Mouse (Mus musculus): ENCODE results near the gene Disp1. TPM values are rescaled to one million over a fixed set of nuclear protein-coding genes. Genes with fewer than 3 reads are reported as not detected.

Disp1 gene
- polyA plus RNA-seq, 1 experiment from 2014 or later: 7.6 TPM

GRCm38 (mm10) chr1:183163512-183164189, 57.7 kb downstream of the Disp1 start:
- ATAC-seq: no peak
- H3K27ac ChIP-seq (ENCODE audit: low read length): no peak overlapping the region
- H3K4me3 ChIP-seq (ENCODE audit: low read depth, low read length): no peak overlapping the region
- H3K36me3 ChIP-seq (ENCODE audit: control insufficient read depth, insufficient read depth, low read length): no peaks in the 10 kb centered on the region
- H3K4me1 ChIP-seq (ENCODE audit: control insufficient read depth, insufficient read depth, low read length): no peaks in the 10 kb centered on the region
- 94% methylated on average over 5 of the region's 5 CpGs for WGBS
- H3K27me3 ChIP-seq (ENCODE audit: control insufficient read depth, insufficient read depth, low read depth, low read length): no peaks in the 10 kb centered on the region
- no peak overlapping the region for H3K4me2 ChIP-seq (ENCODE audit: low read length)
- no peak overlapping the region for H3K9ac ChIP-seq (ENCODE audit: low read depth, low read length)
- H3K9me3 ChIP-seq (replicated peaks; ENCODE audit: control insufficient read depth, low read length, poor library complexity, severe bottlenecking): no peaks in the 10 kb centered on the region; the same call in 1 of the 2 replicates

GRCm38 (mm10) chr1:183161057-183161456, 60.3 kb downstream of the Disp1 start:
- Histone ChIP-seq H3K36me3 (ENCODE audit: control insufficient read depth, insufficient read depth, low read length) (no peaks in the 10 kb centered on the region), H3K9ac (ENCODE audit: low read depth, low read length) (no peak overlapping the region), H3K9me3 (replicated peaks; ENCODE audit: control insufficient read depth, low read length, poor library complexity, severe bottlenecking) (no peaks in the 10 kb centered on the region; the same call in 1 of the 2 replicates), H3K4me3 (ENCODE audit: low read depth, low read length) (no peak overlapping the region), H3K27me3 (ENCODE audit: control insufficient read depth, insufficient read depth, low read depth, low read length) (no peaks in the 10 kb centered on the region), H3K4me1 (ENCODE audit: control insufficient read depth, insufficient read depth, low read length) (no peaks in the 10 kb centered on the region), H3K4me2 (ENCODE audit: low read length) (no peak overlapping the region), H3K27ac (ENCODE audit: low read length) (no peak overlapping the region)
- 75% methylated on average over 11 of the region's 11 CpGs for WGBS
- ATAC-seq: no peak

- Histone ChIP-seq H3K27me3 (ENCODE audit: control insufficient read depth, insufficient read depth, low read depth, low read length) (no peaks in the 10 kb centered on the region), H3K4me1 (ENCODE audit: control insufficient read depth, insufficient read depth, low read length) (no peaks in the 10 kb centered on the region), H3K27ac (ENCODE audit: low read length) (no peak overlapping the region), H3K4me3 (ENCODE audit: low read depth, low read length) (no peak overlapping the region), H3K9ac (ENCODE audit: low read depth, low read length) (no peak overlapping the region), H3K9me3 (replicated peaks; ENCODE audit: control insufficient read depth, low read length, poor library complexity, severe bottlenecking) (no peaks in the 10 kb centered on the region), H3K36me3 (ENCODE audit: control insufficient read depth, insufficient read depth, low read length) (no peaks in the 10 kb centered on the region), H3K4me2 (ENCODE audit: low read length) (no peak overlapping the region)
- no peak for ATAC-seq
- WGBS: 89% methylated on average over 6 of the region's 6 CpGs
Measured at GRCm38 (mm10) chr1:183160188-183160587, 61.1 kb downstream of the Disp1 start.

- WGBS: 62% methylated on average over 7 of the region's 7 CpGs
- ATAC-seq: no peak
- no peaks in the 10 kb centered on the region for H3K36me3 ChIP-seq (ENCODE audit: control insufficient read depth, insufficient read depth, low read length)
- no peaks in the 10 kb centered on the region for H3K27me3 ChIP-seq (ENCODE audit: control insufficient read depth, insufficient read depth, low read depth, low read length)
- no peak overlapping the region for H3K9ac ChIP-seq (ENCODE audit: low read depth, low read length)
- H3K4me3 ChIP-seq (ENCODE audit: low read depth, low read length): no peak overlapping the region
- no peaks in the 10 kb centered on the region for H3K9me3 ChIP-seq (replicated peaks; ENCODE audit: control insufficient read depth, low read length, poor library complexity, severe bottlenecking)
- no peak overlapping the region for H3K4me2 ChIP-seq (ENCODE audit: low read length)
- H3K27ac ChIP-seq (ENCODE audit: low read length): no peak overlapping the region
- no peaks in the 10 kb centered on the region for H3K4me1 ChIP-seq (ENCODE audit: control insufficient read depth, insufficient read depth, low read length)
Measured at GRCm38 (mm10) chr1:183159183-183159582, 62.1 kb downstream of the Disp1 start.

GRCm38 (mm10) chr1:183155600-183155999, 65.7 kb downstream of the Disp1 start:
- Histone ChIP-seq H3K27me3 (ENCODE audit: control insufficient read depth, insufficient read depth, low read depth, low read length) (no peaks in the 10 kb centered on the region), H3K36me3 (ENCODE audit: control insufficient read depth, insufficient read depth, low read length) (no peaks in the 10 kb centered on the region), H3K9ac (ENCODE audit: low read depth, low read length) (no peak overlapping the region), H3K4me3 (ENCODE audit: low read depth, low read length) (no peak overlapping the region), H3K27ac (ENCODE audit: low read length) (no peak overlapping the region), H3K9me3 (replicated peaks; ENCODE audit: control insufficient read depth, low read length, poor library complexity, severe bottlenecking) (no peaks in the 10 kb centered on the region), H3K4me2 (ENCODE audit: low read length) (no peak overlapping the region), H3K4me1 (ENCODE audit: control insufficient read depth, insufficient read depth, low read length) (peaks cover under 1% of the 10 kb centered on the region)
- ATAC-seq: no peak
- WGBS: 79% methylated on average over 5 of the region's 5 CpGs

- H3K9ac ChIP-seq (ENCODE audit: low read depth, low read length): no peak overlapping the region
- no peak for ATAC-seq
- no peaks in the 10 kb centered on the region for H3K36me3 ChIP-seq (ENCODE audit: control insufficient read depth, insufficient read depth, low read length)
- H3K27ac ChIP-seq (ENCODE audit: low read length): no peak overlapping the region
- H3K4me1 ChIP-seq (ENCODE audit: control insufficient read depth, insufficient read depth, low read length): peaks cover 11% of the 10 kb centered on the region
- H3K4me3 ChIP-seq (ENCODE audit: low read depth, low read length): no peak overlapping the region
- no peaks in the 10 kb centered on the region for H3K27me3 ChIP-seq (ENCODE audit: control insufficient read depth, insufficient read depth, low read depth, low read length)
- WGBS: 41% methylated on average over 7 of the region's 7 CpGs
- H3K4me2 ChIP-seq (ENCODE audit: low read length): no peak overlapping the region
- no peaks in the 10 kb centered on the region for H3K9me3 ChIP-seq (replicated peaks; ENCODE audit: control insufficient read depth, low read length, poor library complexity, severe bottlenecking)
Measured at GRCm38 (mm10) chr1:183154296-183155204, 66.8 kb downstream of the Disp1 start.

GRCm38 (mm10) chr1:183153354-183153753, 68.0 kb downstream of the Disp1 start:
- WGBS: 93% methylated on average over 4 of the region's 4 CpGs
- no peak overlapping the region for H3K4me2 ChIP-seq (ENCODE audit: low read length)
- peaks cover 14% of the 10 kb centered on the region for H3K4me1 ChIP-seq (ENCODE audit: control insufficient read depth, insufficient read depth, low read length)
- no peak overlapping the region for H3K4me3 ChIP-seq (ENCODE audit: low read depth, low read length)
- no peak overlapping the region for H3K9ac ChIP-seq (ENCODE audit: low read depth, low read length)
- H3K27me3 ChIP-seq (ENCODE audit: control insufficient read depth, insufficient read depth, low read depth, low read length): no peaks in the 10 kb centered on the region
- no peaks in the 10 kb centered on the region for H3K36me3 ChIP-seq (ENCODE audit: control insufficient read depth, insufficient read depth, low read length)
- no peak overlapping the region for H3K27ac ChIP-seq (ENCODE audit: low read length)
- H3K9me3 ChIP-seq (replicated peaks; ENCODE audit: control insufficient read depth, low read length, poor library complexity, severe bottlenecking): no peaks in the 10 kb centered on the region
- ATAC-seq: no peak

GRCm38 (mm10) chr1:183151510-183152319, 69.6 kb downstream of the Disp1 start:
- Histone ChIP-seq H3K4me3 (ENCODE audit: low read depth, low read length) (no peak overlapping the region), H3K27ac (ENCODE audit: low read length) (no peak overlapping the region), H3K36me3 (ENCODE audit: control insufficient read depth, insufficient read depth, low read length) (no peaks in the 10 kb centered on the region), H3K9ac (ENCODE audit: low read depth, low read length) (no peak overlapping the region), H3K27me3 (ENCODE audit: control insufficient read depth, insufficient read depth, low read depth, low read length) (no peaks in the 10 kb centered on the region), H3K9me3 (replicated peaks; ENCODE audit: control insufficient read depth, low read length, poor library complexity, severe bottlenecking) (no peaks in the 10 kb centered on the region), H3K4me1 (ENCODE audit: control insufficient read depth, insufficient read depth, low read length) (peaks cover 20% of the 10 kb centered on the region), H3K4me2 (ENCODE audit: low read length) (no peak overlapping the region)
- WGBS: 84% methylated on average over 12 of the region's 12 CpGs
- no peak for ATAC-seq

Data from midbrain, embryonic 16.5 days (tissue).